Mouse (Mus musculus) ES-CJ7 (cell line): ENCODE measurements around the gene Usf2.

Source experiments
- DNase-seq: peaks from one replicate; pipeline ENCODE4 v3.0.0; 2011; ENCODE audit warnings: low read depth, low spot score

Usf2 gene

DNA sequence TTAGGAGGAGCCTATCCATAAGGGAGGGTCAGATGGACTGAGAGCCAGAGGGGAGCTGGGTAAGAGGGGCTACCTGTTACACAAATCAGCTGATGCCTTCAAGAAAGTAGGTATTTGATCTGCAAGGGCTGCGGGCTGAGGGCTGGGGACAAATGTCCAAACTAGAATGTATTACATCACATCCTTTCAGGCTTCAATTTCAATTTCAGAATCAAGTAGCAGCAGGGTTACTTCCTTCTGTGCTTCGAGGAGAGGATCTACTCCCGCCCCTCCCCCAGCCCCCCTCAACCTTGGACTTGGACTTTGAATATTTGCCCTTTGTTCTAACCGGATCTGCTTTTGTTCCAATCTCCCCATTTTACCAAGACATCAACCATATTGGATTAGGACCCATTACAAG is 39.4 kb downstream of the Usf2 start:
- DNase-seq, result peak; percentile 26

DNA sequence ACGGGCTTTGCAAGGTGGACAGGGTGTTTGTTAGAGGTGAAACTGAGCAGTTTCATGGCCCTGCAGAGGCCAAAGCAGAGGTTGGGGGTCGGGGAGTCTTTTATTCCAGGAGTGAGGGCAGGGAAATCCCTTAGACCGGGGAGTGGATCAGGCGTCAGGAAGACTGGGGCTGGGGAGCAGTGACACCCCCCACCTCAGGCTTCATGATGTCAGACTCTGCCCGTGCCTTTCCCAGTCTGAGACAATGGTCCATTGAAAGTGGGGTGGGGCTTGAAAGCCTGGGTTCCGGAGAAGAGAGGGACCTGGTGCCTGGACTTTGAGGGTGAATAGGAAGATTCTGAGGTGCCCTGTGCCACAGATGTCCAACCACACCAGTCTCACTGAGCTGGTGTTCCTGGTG is 39.9 kb downstream of the Usf2 start:
- no peak for DNase-seq

DNA sequence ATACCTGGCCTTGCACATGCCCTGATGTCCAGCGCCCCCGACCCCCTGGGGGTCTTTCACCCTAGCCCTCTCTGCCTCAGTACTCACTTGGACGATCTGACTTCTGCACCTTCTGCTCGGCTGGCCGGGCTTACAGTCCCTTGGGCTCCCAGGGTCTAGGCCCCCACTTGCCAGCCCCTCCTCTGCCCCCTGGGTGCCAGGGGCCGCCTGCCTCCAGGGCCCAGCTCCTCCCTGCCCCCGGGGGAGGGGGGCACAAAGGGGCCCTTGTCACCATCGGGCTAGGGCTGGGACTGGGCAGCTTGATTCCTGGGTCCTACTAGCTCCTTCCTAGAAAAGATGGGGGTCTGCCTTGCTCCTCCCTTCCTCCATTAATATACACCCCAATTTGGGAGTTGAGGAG is 41.9 kb downstream of the Usf2 start, which contains the start of gene Mag:
Gene Mag, minus strand, starts transcription at position 142 of the 400 bp plus-strand sequence.
- no peak for DNase-seq

DNA sequence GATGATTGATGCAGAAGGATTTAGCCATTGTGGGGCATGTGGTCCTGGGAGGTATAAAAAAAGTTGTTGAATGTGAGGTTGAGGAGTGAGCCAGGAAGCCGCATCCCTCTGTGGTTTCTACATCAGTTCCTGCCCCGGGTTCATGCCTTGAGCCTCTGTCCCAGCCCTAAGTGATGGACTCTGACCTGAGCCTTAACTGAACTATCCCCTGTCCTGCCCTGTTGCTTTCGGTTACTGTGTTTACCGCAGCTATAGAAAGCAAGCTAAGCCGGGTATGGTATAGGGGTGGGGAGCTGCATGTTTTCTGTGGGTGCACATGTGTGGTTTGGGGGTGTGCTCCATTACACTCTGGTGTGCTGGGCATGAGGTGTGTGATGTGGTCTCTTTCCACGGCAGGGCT is 46.8 kb downstream of the Usf2 start:
- DNase-seq, result no peak

DNA sequence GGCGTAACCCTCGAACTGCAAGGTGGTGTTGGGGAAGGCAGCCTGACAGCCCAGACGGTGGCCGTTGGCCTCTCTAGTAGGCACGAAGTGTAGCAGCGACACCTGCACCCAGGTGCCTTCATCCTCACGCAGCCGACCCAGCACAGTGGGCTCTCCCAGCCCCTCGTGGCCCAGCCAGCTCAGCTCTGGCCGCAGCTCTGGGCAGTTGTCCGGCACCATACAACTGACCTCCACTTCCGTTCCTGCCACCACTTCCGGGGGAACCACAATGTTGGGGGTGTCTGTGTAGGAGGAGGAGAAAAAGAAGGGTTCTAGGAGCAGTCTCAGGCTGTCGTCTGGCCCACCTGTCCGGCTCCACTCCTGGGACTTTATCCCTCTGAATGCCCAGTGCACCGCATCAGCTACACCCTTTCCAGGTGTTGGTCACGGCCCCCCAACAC is 47.6 kb downstream of the Usf2 start:
- DNase-seq, result no peak

DNA sequence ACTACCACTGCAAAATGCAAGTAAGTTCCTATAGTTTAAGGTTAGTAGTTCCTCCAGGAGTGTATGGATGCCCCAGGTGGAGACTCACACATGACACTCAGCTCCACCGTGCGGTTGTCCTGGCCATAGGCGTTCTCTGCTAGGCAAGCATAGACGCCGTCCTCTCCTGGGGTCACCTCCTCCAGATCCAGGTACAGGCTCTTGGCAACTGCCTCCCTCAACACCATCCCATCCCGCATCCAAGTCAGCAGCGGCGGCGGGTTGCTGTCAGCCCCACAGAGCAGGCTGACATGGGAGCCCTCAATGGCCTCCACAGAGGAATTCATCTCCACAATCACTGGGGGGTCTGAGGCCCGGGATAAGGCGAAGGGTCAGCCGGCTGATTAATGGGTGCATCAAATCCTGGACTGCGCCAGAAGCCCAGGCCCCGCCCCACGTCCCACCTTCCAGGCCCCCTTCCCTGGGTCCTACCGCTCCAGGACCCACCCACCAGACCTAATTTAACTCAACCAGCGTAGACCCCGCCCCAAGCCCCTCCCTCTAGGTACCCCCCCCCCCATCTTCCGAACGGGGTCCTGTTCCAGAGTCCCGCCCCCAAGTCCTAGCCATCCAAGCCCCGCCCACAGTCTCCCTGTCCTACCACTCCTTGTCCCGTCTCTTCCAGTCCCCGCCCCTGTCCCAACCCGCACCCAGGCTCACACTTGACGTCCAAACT is 48.2 kb downstream of the Usf2 start:
- DNase-seq, result peak; percentile 72

DNA sequence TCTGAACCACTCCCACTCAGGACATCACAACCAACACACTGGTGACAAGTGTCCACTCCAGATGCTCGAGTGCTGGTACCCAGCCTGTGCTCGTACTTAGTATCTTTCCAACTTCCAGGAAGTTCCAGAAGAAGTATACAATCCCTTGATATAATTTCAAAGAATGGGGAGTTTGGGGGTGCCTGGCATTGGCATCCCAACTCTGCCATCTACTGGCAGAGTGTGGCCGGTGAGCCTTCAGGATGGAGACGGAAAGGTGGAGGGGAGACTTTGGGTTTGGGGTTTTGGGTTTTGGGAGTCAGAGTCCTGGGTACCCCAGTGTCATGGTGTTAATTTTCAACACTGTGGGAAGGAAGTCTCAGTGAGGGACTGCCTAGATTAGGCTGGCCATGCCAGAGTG is 52.6 kb downstream of the Usf2 start:
- no peak for DNase-seq
